Mouse (Mus musculus) ES-E14 (cell line): ENCODE measurements around the gene Filip1.

Experiments used
- CHD2 ChIP-seq: IDR thresholded peaks from 2 replicates; pipeline ENCODE4 v1.6.1; 2014; ENCODE audit warnings: mild to moderate bottlenecking, low read depth, low read length, inconsistent platforms
- HCFC1 ChIP-seq: IDR thresholded peaks from 2 replicates; pipeline ENCODE4 v1.6.1; 2012; ENCODE audit warnings: low read length, inconsistent platforms, borderline replicate concordance; ENCODE audit not compliant: insufficient read depth
- MAFK ChIP-seq: IDR thresholded peaks from 2 replicates; pipeline ENCODE4 v1.6.1; 2014; ENCODE audit warnings: mild to moderate bottlenecking, low read depth, low read length, inconsistent platforms; ENCODE audit not compliant: insufficient read depth
- ZC3H11A ChIP-seq: IDR thresholded peaks from 2 replicates; pipeline ENCODE4 v1.6.1; 2012; ENCODE audit warnings: low read depth, mild to moderate bottlenecking, inconsistent platforms, low read length, borderline replicate concordance
- ZNF384 ChIP-seq: IDR thresholded peaks from 2 replicates; pipeline ENCODE4 v1.6.1; 2012; ENCODE audit warnings: low read depth, low read length, inconsistent platforms

GRCm38 (mm10) chr9:79898815-79899214 lies 113.8 kb downstream of the Filip1 start:
- TF ChIP-seq ZNF384 (no peak), HCFC1 (no peak), ZC3H11A (no peak), CHD2 (no peak), MAFK (no peak)
